Mouse (Mus musculus): ENCODE data around the gene Pgc.

The Pgc gene

GRCm38 (mm10) chr17:47749626-47750025 is 23.0 kb downstream of the Pgc start:
- no peak for DNase-seq (ENCODE audit: low read depth, low spot score)

- no peak for DNase-seq (ENCODE audit: low read depth, low spot score)
These were observed 23.5 kb downstream of the Pgc start for GRCm38 (mm10) chr17:47750101-47750500.

- DNase-seq (ENCODE audit: low read depth, low spot score) = no peak
These were observed 25.2 kb downstream of the Pgc start for GRCm38 (mm10) chr17:47751811-47752210.

- DNase-seq (ENCODE audit: low read depth, low spot score) = no peak
These were observed 26.6 kb downstream of the Pgc start for GRCm38 (mm10) chr17:47753130-47753775.

- DNase-seq (ENCODE audit: low read depth, low spot score) = no peak
These were observed 27.6 kb downstream of the Pgc start for GRCm38 (mm10) chr17:47754246-47754645.

GRCm38 (mm10) chr17:47756366-47756765 is 29.7 kb downstream of the Pgc start:
- no peak for DNase-seq (ENCODE audit: low read depth, low spot score)

GRCm38 (mm10) chr17:47757056-47757610 is 30.5 kb downstream of the Pgc start:
- no peak for DNase-seq (ENCODE audit: low read depth, low spot score)

GRCm38 (mm10) chr17:47759702-47760410 is 33.2 kb downstream of the Pgc start:
- DNase-seq (ENCODE audit: low read depth, low spot score) = no peak

GRCm38 (mm10) chr17:47762028-47762427 is 35.4 kb downstream of the Pgc start:
- no peak for DNase-seq (ENCODE audit: low read depth, low spot score)

- DNase-seq (ENCODE audit: low read depth, low spot score) = peak; percentile 73
These were observed 36.1 kb downstream of the Pgc start for GRCm38 (mm10) chr17:47762518-47763340.

- DNase-seq (ENCODE audit: low read depth, low spot score) = no peak
These were observed 39.3 kb downstream of the Pgc start for GRCm38 (mm10) chr17:47765986-47766385.

- no peak for DNase-seq (ENCODE audit: low read depth, low spot score)
These were observed 39.9 kb downstream of the Pgc start for GRCm38 (mm10) chr17:47766407-47767043.

- DNase-seq (ENCODE audit: low read depth, low spot score) = no peak
These were observed 40.4 kb downstream of the Pgc start for GRCm38 (mm10) chr17:47767081-47767455.

GRCm38 (mm10) chr17:47767456-47768141 is 41.0 kb downstream of the Pgc start:
- no peak for DNase-seq (ENCODE audit: low read depth, low spot score)

GRCm38 (mm10) chr17:47768707-47769276 is 42.1 kb downstream of the Pgc start:
- no peak for DNase-seq (ENCODE audit: low read depth, low spot score)

- DNase-seq (ENCODE audit: low read depth, low spot score) = no peak
These were observed 43.0 kb downstream of the Pgc start for GRCm38 (mm10) chr17:47769389-47770299.

- no peak for DNase-seq (ENCODE audit: low read depth, low spot score)
These were observed 47.0 kb downstream of the Pgc start for GRCm38 (mm10) chr17:47773604-47774003.

- DNase-seq (ENCODE audit: low read depth, low spot score) = no peak
These were observed 50.5 kb downstream of the Pgc start for GRCm38 (mm10) chr17:47777141-47777540.

- DNase-seq (ENCODE audit: low read depth, low spot score) = no peak
These were observed 53.8 kb downstream of the Pgc start for GRCm38 (mm10) chr17:47780470-47780869.

GRCm38 (mm10) chr17:47782486-47782885 is 55.8 kb downstream of the Pgc start:
- no peak for DNase-seq (ENCODE audit: low read depth, low spot score)
